Mouse (Mus musculus) CH12.LX (cell line): ENCODE results near the gene Fez2.

ENCODE experiments used
- CHD2 ChIP-seq: IDR thresholded peaks from 2 replicates; pipeline ENCODE4 v1.6.1; 2011; ENCODE audit warnings: low read length, improper control_type of control experiment
- CTCF ChIP-seq, 2 experiments: IDR thresholded peaks in 1 of 2; conservative IDR thresholded peaks in 1 of 2; 2 replicates each; pipeline ENCODE4 v1.5.1; 2011 to 2012; ENCODE audit warnings: low read depth in 2 of 2, low read length in 2 of 2, improper control_type of control experiment in 1 of 2, inconsistent platforms in 1 of 2, mild to moderate bottlenecking in 1 of 2, moderate library complexity in 1 of 2
- GABPA ChIP-seq: IDR thresholded peaks from 2 replicates; pipeline ENCODE4 v1.6.1; 2012; ENCODE audit warnings: low read depth, low read length, improper control_type of control experiment, inconsistent platforms; ENCODE audit not compliant: insufficient replicate concordance
- KAT2A ChIP-seq: IDR thresholded peaks from 2 replicates; pipeline ENCODE4 v1.6.1; 2012; ENCODE audit warnings: low read length, improper control_type of control experiment, inconsistent platforms; ENCODE audit not compliant: insufficient replicate concordance
- MAZ ChIP-seq: IDR thresholded peaks from 2 replicates; pipeline ENCODE4 v1.6.1; 2012; ENCODE audit warnings: low read depth, mild to moderate bottlenecking, inconsistent platforms, low read length, improper control_type of control experiment, moderate library complexity
- POLR2A ChIP-seq: IDR thresholded peaks from 2 replicates; pipeline ENCODE4 v1.6.1; 2011; ENCODE audit warnings: low read depth, mild to moderate bottlenecking, improper control_type of control experiment, low read length
- SIN3A ChIP-seq: IDR thresholded peaks from 2 replicates; pipeline ENCODE4 v1.6.1; 2012; ENCODE audit warnings: low read length, improper control_type of control experiment, inconsistent platforms
- ZC3H11A ChIP-seq: IDR thresholded peaks from 2 replicates; pipeline ENCODE4 v1.6.1; 2012; ENCODE audit warnings: low read depth, mild to moderate bottlenecking, inconsistent platforms, low read length, improper control_type of control experiment

DNA sequence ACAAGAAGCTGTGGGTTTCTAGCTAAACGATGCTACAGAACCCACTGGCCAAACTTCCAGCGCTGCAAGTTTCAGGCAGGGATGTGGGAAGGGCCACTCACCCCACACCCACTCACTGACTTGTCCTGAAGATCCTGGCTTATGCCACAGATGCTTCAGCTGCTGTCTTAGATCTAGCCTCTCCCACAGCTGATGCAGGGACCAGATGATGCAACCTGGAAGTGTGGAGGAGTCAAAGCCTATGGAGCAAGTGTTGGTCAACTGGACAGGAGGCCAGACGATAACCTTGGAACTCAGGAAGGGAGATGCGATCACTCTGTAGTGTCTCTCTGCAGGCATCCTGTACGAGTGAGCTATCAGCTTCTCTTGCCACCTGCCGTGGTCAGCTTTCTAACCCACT is 17.7 kb upstream of the Fez2 start:
- no peak for TF ChIP-seq MAZ
- TF ChIP-seq GABPA = no peak
- TF ChIP-seq CHD2 = no peak
- no peak for TF ChIP-seq POLR2A
- no peak for TF ChIP-seq ZC3H11A
- TF ChIP-seq SIN3A = no peak
- TF ChIP-seq CTCF (conservative IDR thresholded peaks at IDR 0.05 in 1 of 2, IDR thresholded peaks at IDR 0.05 in 1 of 2; ENCODE audit: low read depth in 2 of 2, low read length in 2 of 2) = no peak
- TF ChIP-seq KAT2A = no peak
